Mouse (Mus musculus) cerebellum, adult 18-20 months (tissue): ENCODE data around the gene Ppp1r14a.

Experiments
- DNase-seq, 2 experiments: peaks; one replicate each; pipeline ENCODE4 v3.0.0; 2021

The Ppp1r14a gene

DNA sequence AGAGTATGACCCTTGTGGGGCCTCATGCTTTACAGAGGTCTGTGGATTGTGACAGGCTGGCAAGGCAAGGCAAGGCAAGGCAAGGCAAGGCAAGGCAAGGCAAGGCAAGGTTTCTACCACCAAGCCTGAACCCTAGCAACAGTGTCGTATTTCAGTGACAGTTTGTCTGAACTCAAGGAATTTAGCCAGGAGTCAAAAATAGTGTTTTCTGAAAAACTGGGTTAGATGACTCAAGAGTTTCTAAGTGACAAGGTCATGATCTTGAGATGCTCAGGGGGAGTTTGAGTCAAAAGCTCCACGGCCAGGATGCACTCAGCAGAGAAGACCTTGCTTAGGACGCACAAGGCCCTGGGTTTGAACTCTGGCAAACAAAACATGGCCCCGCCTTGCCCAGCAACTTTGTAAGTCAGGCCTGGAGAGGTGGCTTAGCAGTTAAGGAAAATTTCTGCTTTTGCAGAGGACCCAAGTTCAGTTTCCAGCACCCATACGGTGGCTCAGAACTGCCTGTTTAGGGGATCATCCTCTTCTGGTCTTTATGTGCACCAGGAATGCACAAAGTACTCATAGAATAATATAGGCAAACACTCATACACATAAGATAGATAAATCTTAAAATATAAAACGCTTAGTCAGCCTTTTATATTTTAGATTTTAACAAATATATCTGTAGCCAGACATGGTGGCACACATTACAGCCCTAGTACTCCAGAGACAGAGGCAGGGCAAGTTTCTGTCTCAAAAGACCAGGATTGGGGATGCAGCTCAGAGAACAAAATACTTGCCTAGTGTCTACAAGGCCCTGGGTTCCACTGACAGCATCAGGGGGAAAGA is 46.9 kb downstream of the Ppp1r14a start:
- no peak for DNase-seq

DNA sequence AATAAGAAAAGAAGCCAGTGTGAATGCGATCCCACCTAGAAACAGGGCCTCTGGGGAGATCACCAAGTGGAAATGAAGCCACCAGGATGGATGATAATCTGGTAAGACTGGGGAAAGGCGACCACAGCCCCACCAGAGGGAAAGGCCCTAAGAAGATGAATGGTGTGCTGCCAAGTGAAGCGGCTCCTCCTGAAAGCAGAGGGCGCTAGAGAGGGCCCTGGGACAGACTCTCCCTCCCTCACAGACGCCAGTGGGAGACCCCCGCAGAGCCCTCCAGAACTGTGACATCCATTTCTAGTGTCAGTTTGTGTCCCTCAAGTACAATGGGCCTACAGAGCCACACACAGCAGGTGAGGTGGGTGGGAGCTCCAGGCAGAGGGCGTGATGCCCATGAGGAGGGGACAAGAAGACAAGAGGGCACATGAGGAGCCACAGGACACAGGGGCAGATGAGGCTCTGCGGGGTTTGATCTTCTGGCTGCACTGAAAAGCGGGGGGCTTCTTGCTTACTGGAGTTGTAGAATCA is 47.7 kb downstream of the Ppp1r14a start:
- DNase-seq, result no peak

DNA sequence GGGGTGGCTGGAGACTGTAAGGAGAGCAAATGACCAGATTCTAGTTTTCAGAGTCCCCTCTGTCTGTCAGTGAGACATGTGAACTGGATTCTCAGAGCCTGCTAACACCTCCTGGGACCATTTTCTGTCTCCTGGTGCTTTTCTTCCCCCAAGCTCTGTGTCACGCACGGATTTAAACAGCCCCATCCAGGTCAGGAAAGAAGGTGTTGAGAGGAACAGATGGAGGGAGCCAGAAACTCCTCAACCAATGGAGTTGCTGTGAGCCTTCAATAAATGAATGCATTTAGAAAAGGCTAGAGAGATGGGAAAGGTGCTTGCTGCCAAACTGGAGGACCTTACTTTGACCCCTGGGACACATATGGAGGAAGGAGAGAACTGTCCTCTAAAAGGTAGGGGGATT is 48.7 kb downstream of the Ppp1r14a start:
- no peak for DNase-seq

DNA sequence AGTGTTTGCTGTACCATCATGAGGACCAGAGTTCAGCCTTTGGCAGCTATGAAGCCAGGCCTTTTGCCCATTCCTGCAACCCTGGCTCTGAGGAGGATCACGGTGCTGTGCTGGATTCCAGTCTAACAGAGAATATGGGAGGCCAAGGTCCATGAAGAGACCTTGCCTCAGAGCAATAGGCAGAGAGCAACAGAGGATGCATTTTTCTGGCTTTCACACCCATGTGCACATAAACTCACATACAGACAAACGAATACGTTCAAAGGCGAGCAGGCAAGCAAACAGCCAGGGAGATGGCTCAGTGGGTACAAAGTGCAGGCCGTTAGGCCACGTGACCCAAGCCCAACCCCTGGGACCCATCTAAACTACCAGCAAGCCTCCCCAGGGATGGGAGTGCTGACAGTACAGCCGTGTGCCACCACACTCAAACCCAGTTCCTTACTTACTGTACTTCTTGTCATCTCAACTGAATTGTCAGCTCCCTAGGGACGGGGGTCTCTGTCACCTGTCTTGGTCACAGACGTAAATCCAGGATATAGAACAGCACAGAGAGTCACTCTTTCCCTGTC is 49.3 kb downstream of the Ppp1r14a start:
- no peak for DNase-seq

DNA sequence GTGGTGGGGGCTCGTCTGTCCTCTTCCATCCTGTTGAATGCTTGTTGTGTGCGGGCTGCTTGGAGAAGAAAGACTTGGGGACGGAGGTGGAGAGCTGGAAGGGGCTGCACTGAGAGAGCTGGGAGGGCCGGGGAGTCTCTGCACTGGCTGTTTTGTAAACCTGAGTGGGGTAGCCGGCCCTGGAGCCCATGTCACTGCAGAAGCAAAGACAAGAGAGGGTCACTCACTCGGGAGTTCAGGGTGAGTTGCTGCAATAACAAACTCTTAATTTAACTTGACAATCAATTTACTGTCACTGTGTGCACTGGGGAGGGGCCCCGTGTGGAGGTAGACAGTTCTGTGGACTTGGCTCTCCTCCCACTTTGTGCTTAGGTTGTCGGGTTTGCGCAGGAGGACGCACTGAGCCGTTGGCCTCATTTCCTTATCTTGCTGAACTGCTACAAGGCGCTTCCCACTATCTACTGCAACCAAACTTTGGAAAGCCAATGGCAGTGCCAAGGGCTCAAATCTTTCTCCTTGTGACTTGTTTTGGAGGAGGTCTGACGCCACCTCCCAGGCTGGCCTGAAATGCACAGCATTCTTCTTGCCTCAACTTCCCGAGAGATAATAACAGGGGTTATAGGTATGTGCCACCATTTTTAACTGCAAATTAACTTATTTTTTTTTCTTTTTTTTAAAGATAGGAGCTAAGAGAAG is 50.0 kb downstream of the Ppp1r14a start:
- DNase-seq, result no peak

DNA sequence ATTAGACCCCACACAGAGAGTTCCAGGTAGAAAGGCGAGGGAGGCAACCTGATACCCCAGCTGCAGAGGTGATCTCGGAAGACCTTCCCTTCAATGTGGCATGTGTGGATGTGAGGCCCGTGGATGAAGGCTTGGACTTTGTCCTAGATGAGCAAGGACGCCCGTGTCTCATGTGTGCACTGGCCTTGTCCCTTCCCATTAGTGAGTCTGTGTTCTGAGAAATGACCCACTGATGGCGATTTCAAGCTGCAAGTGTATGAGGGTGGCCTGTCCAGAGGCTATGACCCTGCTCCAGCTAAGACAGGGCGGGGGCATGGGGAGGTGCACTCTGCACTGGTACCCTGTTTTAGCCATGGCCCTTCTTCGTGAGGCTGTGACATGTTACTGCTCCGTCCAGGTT is 51.1 kb downstream of the Ppp1r14a start:
- no peak for DNase-seq

DNA sequence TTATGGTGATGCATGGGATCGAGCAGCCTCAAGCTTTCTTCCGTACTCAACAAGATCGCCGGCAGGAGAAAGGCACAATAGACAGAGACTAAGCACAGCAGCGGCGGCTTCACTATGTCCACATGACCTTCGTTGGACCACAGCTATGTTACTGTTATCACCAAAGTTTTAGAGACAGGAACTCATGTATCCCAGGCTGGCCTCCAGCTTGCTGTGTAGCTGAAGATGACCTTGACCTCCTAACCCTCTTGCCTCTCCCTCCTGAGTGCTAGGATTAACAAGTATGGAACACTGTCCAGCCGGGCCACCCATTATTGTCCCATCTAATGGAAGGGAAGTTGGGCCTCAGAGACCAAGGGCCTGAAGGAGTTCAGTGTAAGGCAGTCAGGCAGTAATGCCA is 51.7 kb downstream of the Ppp1r14a start:
- no peak for DNase-seq

DNA sequence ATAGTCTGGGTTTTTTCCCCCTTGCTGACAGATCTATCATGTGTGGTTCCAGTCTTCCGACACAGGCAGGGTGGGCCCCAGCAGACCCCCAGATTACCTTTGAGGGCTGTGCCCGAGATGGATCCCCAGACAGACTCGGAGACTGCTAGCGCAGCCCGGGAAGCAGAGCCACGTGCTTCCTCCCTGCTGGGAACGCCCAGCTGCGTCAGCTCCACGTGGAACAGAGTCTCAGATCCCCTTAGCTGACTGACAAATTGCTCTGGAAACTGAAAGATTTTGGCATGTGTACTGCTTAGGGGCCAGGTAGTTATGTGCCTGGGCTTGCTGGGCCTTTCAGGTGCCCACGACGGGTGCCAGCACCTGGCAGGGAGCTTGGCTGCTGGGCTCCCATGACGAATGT is 52.6 kb downstream of the Ppp1r14a start:
- no peak for DNase-seq

DNA sequence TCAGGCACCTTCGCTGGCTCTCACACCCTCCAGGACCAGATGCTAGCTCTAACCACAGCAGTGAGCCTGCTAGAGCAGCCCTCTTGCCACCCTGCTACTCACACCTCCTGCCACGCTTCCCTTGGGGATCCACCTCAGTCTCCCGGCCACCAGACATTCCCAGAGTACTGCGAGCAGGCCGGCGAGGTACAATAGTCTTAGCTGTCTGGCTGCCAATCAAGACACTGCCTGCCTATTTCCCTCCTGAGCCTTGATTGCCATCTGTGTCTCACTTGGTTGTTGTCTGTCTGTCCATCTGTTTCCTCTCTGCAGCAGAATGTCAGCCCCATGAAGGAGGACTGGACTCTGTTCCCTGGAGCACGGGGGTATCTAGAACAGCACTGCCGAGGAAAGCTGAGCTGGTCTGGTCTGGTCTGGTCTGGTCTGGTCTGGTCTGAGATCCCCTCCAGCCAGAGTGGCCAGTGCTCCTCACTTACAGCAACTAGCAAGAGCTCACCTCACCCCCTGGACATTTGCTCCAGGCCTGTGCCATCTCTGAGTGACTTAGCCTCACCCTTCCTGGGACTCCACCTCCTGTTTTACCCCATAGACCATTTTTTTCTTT is 53.5 kb downstream of the Ppp1r14a start:
- DNase-seq, result peak; percentile 50 to 57
